Mouse (Mus musculus): Measurements from ENCODE around the gene Cyp27b1. TPM values are rescaled to one million over a fixed set of nuclear protein-coding genes. Genes with fewer than 3 reads are reported as not detected.
"Not testable (repeated sequence)": the region's sequence is repeated elsewhere in the genome, so short reads cannot be mapped to it uniquely, and the experiment has no call there.

Gene Cyp27b1
- polyA plus RNA-seq, 1 experiment: 0.20 TPM

DNA sequence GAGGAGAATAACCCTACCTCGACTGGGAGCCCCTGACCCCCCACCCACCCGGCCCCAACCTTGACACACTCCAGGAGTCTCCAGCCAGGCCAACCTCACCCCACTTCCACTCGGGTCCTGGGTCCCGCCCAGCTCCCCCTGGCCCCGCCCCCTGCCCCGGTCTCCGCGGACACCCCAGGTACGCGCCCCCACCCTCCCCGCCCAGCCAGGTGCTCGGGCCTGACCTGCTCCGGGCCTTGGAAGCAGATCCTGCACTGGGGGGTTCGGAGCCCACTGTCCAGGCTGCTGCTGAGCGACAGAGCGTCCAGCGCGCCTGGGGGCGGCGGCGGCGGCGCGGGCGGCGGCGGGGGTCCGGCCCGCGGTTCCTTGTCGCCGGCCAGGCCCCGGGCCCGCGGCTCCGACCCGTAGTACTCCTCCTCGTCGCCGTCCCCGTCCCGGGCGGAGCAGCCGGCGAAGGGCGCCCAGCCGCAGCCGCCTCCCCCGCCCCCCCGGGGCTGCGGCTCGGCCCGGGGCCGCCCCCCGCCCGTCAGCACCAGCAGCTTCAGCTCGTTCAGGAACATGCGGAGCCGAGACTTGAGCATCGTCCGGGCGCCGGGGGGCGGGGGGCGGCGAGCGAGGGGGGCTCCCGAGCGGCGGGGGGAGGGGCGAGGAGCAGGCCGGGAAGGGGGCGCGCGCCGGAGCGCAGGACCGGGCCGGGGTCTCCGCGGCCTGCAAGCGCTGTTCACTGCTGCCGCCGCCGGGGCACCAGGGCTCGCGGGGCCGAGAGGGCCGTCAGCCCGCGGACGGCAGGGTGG, 11.3 kb downstream of the Cyp27b1 start:
- no peak for TF ChIP-seq MYOD1 (IDR thresholded peaks at IDR 0.05; ENCODE audit: control insufficient read depth, insufficient read length, low read depth)
- TF ChIP-seq USF1 (IDR thresholded peaks at IDR 0.05; ENCODE audit: low read depth): no peak
- TF ChIP-seq CEBPB (IDR thresholded peaks at IDR 0.05; ENCODE audit: low read depth): no peak
- TF ChIP-seq MAX (IDR thresholded peaks at IDR 0.05): no peak
- no peak for TF ChIP-seq FOSL1 (IDR thresholded peaks at IDR 0.05; ENCODE audit: insufficient read depth, low read length, poor library complexity, severe bottlenecking)
- TF ChIP-seq MYOG (IDR thresholded peaks at IDR 0.05; ENCODE audit: control insufficient read depth, extremely low read depth, insufficient read length): no peak
- TF ChIP-seq CTCF (IDR thresholded peaks at IDR 0.05; ENCODE audit: control insufficient read depth, insufficient read depth, insufficient read length): no peak
- H3ac ChIP-seq (ENCODE audit: control insufficient read depth, insufficient read length, low read depth): peak overlapping the region; percentile 82
- H3K4me3 ChIP-seq (ENCODE audit: insufficient read depth, poor library complexity, severe bottlenecking): peak overlapping the region; percentile 36
- H3K36me3 ChIP-seq (ENCODE audit: control insufficient read depth, insufficient read depth): no peaks in the 10 kb centered on the region
- peaks cover 11% of the 10 kb centered on the region for H3K79me2 ChIP-seq (ENCODE audit: control insufficient read depth, insufficient read depth)
- H3K79me3 ChIP-seq (ENCODE audit: low read depth): peaks cover 9% of the 10 kb centered on the region
- no peaks in the 10 kb centered on the region for H3K27me3 ChIP-seq (ENCODE audit: control insufficient read depth, insufficient read depth, insufficient read length)

GRCm38 (mm10) chr10:127059968-127060916, 12.2 kb downstream of the Cyp27b1 start, which contains the start of gene March9:
TSS of gene March9 (minus strand) at chr10:127060184.
- no peak for TF ChIP-seq MYOG (IDR thresholded peaks at IDR 0.05; ENCODE audit: control insufficient read depth, extremely low read depth, insufficient read length)
- no peak for TF ChIP-seq USF1 (IDR thresholded peaks at IDR 0.05; ENCODE audit: low read depth)
- TF ChIP-seq MYOD1 (IDR thresholded peaks at IDR 0.05; ENCODE audit: control insufficient read depth, insufficient read length, low read depth): no peak
- no peak for TF ChIP-seq CTCF (IDR thresholded peaks at IDR 0.05; ENCODE audit: control insufficient read depth, insufficient read depth, insufficient read length)
- TF ChIP-seq MAX (IDR thresholded peaks at IDR 0.05): no peak
- TF ChIP-seq CEBPB (IDR thresholded peaks at IDR 0.05; ENCODE audit: low read depth): no peak
- TF ChIP-seq FOSL1 (IDR thresholded peaks at IDR 0.05; ENCODE audit: insufficient read depth, low read length, poor library complexity, severe bottlenecking): no peak

DNA sequence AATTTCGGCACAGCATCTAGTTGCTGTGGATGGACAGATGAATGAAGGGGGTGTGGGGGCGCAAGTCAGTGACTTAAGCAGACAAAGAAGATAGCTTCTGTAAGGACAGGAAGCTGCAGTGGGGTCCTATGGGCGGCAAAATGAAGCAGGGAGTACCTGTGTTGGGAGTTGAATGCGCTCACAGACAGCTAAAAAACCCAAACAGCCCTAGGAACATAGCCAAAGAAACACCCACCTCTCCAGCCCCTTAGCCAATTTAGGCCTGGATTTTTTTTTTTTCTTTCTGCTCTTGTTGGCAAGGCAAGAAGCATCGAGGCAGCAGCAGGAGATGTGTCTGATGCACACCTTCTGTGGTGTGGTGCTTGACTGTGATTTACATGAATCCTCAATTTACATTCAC, 13.0 kb downstream of the Cyp27b1 start:
- Histone ChIP-seq H3K79me3 (ENCODE audit: low read depth) (peaks cover 24% of the 10 kb centered on the region), H3K36me3 (ENCODE audit: control insufficient read depth, insufficient read depth) (peaks cover 16% of the 10 kb centered on the region), H3ac (ENCODE audit: control insufficient read depth, insufficient read length, low read depth) (no peak overlapping the region), H3K79me2 (ENCODE audit: control insufficient read depth, insufficient read depth) (peaks cover 28% of the 10 kb centered on the region), H3K4me3 (ENCODE audit: insufficient read depth, poor library complexity, severe bottlenecking) (no peak overlapping the region), H3K27me3 (ENCODE audit: control insufficient read depth, insufficient read depth, insufficient read length) (no peaks in the 10 kb centered on the region)
- TF ChIP-seq MYOD1 (IDR thresholded peaks at IDR 0.05; ENCODE audit: control insufficient read depth, insufficient read length, low read depth): no peak
- TF ChIP-seq FOSL1 (IDR thresholded peaks at IDR 0.05; ENCODE audit: insufficient read depth, low read length, poor library complexity, severe bottlenecking): no peak
- no peak for TF ChIP-seq USF1 (IDR thresholded peaks at IDR 0.05; ENCODE audit: low read depth)
- TF ChIP-seq MAX (IDR thresholded peaks at IDR 0.05): no peak

More at GRCm38 (mm10) chr10:127059968-127060916, 12.2 kb downstream of the Cyp27b1 start, which contains the start of gene March9:
- H3ac ChIP-seq (ENCODE audit: control insufficient read depth, insufficient read length, low read depth): peak within 1 kb of the TSS; percentile 82
- H3K36me3 ChIP-seq (ENCODE audit: control insufficient read depth, insufficient read depth): peaks cover 8% of the 10 kb centered on the region
- peak within 1 kb of the TSS; percentile 36 for H3K4me3 ChIP-seq (ENCODE audit: insufficient read depth, poor library complexity, severe bottlenecking)
- H3K79me3 ChIP-seq (ENCODE audit: low read depth): peaks cover 17% of the 10 kb centered on the region
- peaks cover 20% of the 10 kb centered on the region for H3K79me2 ChIP-seq (ENCODE audit: control insufficient read depth, insufficient read depth)
- no peaks in the 10 kb centered on the region for H3K27me3 ChIP-seq (ENCODE audit: control insufficient read depth, insufficient read depth, insufficient read length)

GRCm38 (mm10) chr10:127061513-127061912, 13.5 kb downstream of the Cyp27b1 start:
- H3ac ChIP-seq (ENCODE audit: control insufficient read depth, insufficient read length, low read depth): no peak overlapping the region
- peaks cover 32% of the 10 kb centered on the region for H3K79me2 ChIP-seq (ENCODE audit: control insufficient read depth, insufficient read depth)
- H3K27me3 ChIP-seq (ENCODE audit: control insufficient read depth, insufficient read depth, insufficient read length): no peaks in the 10 kb centered on the region
- TF ChIP-seq FOSL1 (IDR thresholded peaks at IDR 0.05; ENCODE audit: insufficient read depth, low read length, poor library complexity, severe bottlenecking) (no peak), CEBPB (IDR thresholded peaks at IDR 0.05; ENCODE audit: low read depth) (no peak), CTCF (IDR thresholded peaks at IDR 0.05; ENCODE audit: control insufficient read depth, insufficient read depth, insufficient read length) (no peak)
- peaks cover 24% of the 10 kb centered on the region for H3K79me3 ChIP-seq (ENCODE audit: low read depth)
- peaks cover 20% of the 10 kb centered on the region for H3K36me3 ChIP-seq (ENCODE audit: control insufficient read depth, insufficient read depth)
- H3K4me3 ChIP-seq (ENCODE audit: insufficient read depth, poor library complexity, severe bottlenecking): no peak overlapping the region

DNA sequence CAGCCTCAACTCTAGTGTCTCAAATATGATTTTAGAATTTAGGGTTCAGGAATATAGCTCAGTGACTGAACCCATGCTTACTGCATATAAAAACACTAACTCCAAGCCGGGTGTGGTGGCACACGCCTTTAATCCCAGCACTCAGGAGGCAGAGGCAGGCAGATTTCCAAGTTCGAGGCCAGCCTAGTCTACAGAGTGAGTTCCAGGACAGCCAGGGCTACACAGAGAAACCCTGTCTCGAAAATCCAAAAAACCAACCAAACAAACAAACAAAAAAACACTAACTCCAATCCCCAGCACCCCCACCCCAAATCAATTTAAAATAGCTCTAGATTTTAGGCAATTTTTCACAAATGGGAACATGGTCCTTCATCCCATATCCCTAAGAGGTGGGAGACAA, 14.1 kb downstream of the Cyp27b1 start:
- peaks cover 26% of the 10 kb centered on the region for H3K36me3 ChIP-seq (ENCODE audit: control insufficient read depth, insufficient read depth)
- H3K4me3 ChIP-seq (ENCODE audit: insufficient read depth, poor library complexity, severe bottlenecking); H3K27me3 ChIP-seq (ENCODE audit: control insufficient read depth, insufficient read depth, insufficient read length); H3ac ChIP-seq (ENCODE audit: control insufficient read depth, insufficient read length, low read depth): not testable (repeated sequence)
- H3K79me3 ChIP-seq (ENCODE audit: low read depth): peaks cover 24% of the 10 kb centered on the region
- H3K79me2 ChIP-seq (ENCODE audit: control insufficient read depth, insufficient read depth): peaks cover 38% of the 10 kb centered on the region
